Mouse (Mus musculus): Measurements from ENCODE around the gene Lilra6.
"Not testable (repeated sequence)": the region's sequence is repeated elsewhere in the genome, so short reads cannot be mapped to it uniquely, and the experiment has no call there.

DNA sequence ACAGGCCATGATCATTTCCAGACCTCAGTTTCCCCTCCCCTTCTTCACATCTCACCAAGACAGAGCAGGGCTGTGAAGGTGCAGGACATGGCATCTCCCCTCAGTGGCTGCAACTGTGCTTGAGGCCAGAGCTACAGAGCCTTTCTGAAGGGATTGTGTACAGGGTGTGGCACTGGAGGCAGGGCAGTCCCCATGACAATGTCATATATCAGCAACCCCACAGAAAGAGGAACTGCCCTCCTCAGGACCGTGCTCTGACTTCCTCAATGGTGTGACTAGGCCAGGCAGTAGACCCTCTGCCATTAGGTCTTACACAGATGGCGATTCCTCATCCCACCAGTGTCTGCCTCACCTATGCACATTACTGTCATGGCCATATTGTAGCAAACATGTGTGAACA lies at the start of gene Lilra6:
- not testable (repeated sequence) for TF ChIP-seq CTCF, EP300 (IDR thresholded peaks at IDR 0.05; ENCODE audit: low read depth)
